Mouse (Mus musculus) testis, adult 2 months (tissue): ENCODE measurements around the gene Ttf1.

Experiments
- CTCF ChIP-seq: fragments of 200-500 bp; IDR thresholded peaks from 2 replicates; pipeline ENCODE4 v1.5.1; 2012; ENCODE audit warnings: low read depth, mild to moderate bottlenecking, inconsistent platforms, low read length, moderate library complexity; ENCODE audit not compliant: control insufficient read depth, insufficient read depth, insufficient replicate concordance
- POLR2A ChIP-seq: fragments of 200-500 bp; IDR thresholded peaks from 2 replicates; pipeline ENCODE4 v1.6.1; 2012; ENCODE audit warnings: low read depth, mild to moderate bottlenecking, inconsistent platforms, low read length, moderate library complexity; ENCODE audit not compliant: control insufficient read depth

DNA sequence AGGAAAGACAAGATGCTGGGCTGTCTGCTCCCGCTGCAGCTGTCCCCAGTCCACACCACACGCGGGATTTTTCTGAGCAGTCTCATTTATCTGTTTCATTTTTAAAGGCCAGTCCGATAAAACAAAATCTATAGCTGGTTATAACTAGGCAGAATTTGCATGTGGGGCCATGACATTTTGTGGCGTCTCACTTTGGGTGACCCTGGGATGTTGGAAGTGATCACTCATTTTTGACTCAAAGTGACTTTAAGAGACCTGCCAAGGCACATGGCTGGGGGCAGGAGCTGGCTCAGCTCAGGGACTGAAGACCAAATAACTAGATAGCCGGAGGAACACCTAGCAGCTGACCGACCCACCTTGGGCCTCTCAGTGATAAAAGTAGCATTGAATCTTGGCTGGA, 37.1 kb upstream of the Ttf1 start:
- no peak for TF ChIP-seq CTCF
- no peak for TF ChIP-seq POLR2A
